Mouse (Mus musculus) cerebellum, adult 2 months (tissue): ENCODE results near the gene Runx2.

Experiments used
- CTCF ChIP-seq: fragments of 200-500 bp; IDR thresholded peaks from 2 replicates; pipeline ENCODE4 v1.5.1; 2011; ENCODE audit warnings: low read depth, mild to moderate bottlenecking, control low read depth, low read length, moderate library complexity, borderline replicate concordance; ENCODE audit not compliant: insufficient read depth
- POLR2A ChIP-seq: fragments of 200-500 bp; IDR thresholded peaks from 2 replicates; pipeline ENCODE4 v1.6.1; 2011; ENCODE audit warnings: low read length, control low read depth, borderline replicate concordance; ENCODE audit not compliant: insufficient read depth

- TF ChIP-seq CTCF, result no peak
- TF ChIP-seq POLR2A, result no peak
Observed at GRCm38 (mm10) chr17:44768522-44768921, 46.1 kb downstream of the Runx2 start.
